Mouse (Mus musculus) adrenal gland (tissue): ENCODE data around the gene Fam193a.

Source experiments
- intact Hi-C: fragments of 180-260 bp; cut with DNase I; formaldehyde crosslinking; loops from one replicate; pipeline ENCODE4 v1.15.1; 2025

The Fam193a gene

DNA sequence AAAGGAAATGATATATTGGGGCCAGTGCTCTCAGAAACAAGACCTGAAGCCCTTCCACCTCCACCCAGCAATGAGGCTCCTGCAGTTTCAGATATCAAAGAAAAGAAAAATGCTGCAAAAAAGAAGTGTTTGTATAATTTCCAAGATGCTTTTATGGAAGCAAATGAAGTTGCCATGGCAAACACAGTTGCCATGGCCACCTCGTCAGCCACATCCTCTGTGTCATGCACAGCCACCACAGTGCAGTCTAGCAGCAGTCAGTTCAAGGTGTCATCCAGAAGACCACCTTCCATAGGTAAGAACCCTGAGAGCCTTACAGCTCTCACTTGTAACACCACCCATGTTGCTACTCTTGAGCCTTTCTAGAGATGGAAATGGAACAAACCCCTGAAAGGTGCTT lies 89.3 kb downstream of the Fam193a start:
- intact Hi-C loops: no loop called here

DNA sequence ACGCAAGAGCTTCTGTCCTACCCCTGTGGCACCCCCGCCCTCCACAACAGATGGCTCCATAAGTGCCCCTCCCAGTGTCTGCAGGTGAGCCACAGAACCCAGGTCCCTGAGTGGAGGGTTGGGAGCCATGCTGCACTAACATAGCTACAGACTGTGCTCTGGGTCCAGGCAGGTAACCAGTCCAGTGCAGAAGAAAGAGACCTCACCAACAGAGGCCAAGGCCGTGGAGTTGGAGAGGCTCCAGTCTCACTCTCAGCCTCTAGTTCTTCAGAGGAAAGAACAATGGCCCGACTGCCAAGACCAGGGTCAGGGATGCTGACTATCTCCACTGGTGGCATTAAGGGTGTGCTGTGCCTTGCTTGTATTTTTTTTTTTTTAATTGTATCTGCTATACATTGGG lies 91.6 kb downstream of the Fam193a start:
- intact Hi-C loops: no loop called here

DNA sequence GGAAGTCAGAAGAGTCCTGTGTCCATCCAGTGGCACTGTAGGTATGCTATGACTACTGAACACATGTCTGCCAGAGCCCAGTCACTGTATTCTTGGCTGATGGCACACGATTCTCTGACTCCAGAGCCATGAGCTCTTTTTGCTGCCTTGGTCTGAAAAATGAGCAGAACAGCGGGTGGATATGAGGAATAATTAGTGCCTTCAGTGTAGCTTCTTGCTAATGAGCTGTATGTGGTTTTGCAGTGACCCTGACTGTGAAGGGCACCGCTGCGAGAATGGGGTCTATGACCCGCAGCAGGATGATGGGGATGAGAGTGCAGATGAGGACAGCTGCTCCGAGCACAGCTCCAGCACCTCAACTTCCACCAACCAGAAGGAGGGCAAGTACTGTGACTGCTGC lies 92.1 kb downstream of the Fam193a start:
- intact Hi-C loops: no loop called here

DNA sequence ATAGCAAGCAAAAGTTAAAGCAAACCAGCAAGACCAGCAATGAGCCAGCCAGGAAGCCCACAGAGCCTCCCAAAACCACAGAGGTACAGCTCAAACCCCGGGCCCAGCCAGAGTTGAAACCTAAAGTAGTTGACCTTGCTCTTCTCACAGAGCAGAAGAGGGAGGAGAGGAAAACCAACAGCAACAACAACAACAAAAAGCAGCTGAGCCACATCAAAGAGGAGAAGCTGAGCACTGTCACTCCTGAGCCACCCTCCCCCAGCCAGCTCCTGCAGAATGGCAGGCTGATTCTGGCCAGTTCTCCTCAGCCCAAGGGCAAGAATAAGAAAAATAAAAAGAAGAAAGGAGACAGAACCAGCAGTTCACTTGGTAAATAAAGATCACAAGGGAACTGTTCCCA lies 96.3 kb downstream of the Fam193a start:
- intact Hi-C loops: no loop called here

DNA sequence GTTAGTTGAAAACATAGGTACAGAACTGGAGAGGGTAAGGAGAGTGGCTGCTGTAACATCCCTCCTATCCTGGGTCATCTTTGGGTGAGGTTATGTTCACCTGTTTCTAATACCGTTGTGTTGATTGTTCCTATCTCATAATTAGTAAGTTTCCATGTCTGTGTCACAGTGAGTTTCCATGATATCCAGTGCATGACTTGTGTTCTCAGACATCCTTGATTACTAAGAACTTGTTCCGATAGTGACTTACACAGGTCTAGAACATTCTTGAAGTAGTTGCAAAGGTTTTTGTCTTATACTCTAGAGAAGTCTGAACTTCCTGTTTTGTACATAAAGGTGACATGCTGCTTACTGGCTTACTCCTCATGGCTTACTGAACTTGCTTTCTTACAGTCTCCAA lies 96.9 kb downstream of the Fam193a start:
- intact Hi-C loops: no loop called here

DNA sequence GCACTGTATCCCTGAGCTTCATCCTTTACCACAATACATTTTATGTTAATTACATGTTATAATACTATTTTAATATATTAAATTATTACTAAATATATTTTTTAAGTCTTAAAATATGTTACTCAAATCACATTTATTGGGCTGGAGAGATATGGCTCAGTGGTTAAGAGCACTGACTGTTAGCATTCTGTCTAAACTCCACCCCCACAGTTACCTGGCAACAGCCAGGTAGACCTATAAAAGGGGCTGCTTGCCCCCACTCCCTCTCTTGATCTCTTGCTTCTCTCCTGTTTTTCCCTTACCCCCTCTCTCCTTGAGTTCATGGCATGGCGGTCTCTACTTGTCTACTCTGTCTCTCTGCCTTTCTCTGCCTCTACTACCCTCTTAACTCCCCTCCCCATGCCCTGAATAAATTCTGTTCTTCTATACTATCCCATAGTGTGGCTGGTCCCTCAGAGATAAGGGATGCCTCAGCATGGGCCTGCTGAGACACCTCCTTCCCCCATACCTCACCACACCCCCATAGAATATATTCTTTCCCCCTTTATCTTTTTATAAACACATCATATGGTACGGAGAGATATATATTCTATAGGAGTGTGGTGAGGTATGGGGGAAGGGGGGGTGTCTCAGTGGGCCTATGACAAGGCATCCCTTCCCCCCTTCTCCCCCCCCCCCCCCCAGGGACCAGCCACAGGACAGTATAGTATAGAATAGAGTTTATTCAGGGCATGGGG lies 98.5 kb downstream of the Fam193a start:
- intact Hi-C loops: no loop called here

DNA sequence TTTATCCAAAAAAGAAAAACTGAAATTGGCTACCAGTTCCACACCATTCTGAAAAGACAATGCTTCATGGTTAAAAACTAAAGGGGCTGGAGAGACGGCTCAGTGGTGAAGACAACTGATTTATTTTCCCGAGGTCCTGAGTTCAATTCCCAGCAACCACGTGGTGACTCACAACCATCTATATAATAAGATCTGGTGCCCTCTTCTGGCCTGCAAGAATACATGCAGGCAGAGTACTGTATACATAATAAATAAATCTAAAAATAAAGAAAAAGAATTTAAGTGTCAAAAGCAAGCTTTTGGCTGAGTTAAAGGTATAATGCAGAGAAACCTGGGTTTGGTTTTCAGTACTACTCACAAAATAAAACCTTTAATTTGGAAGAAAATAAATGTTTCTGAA lies 111.2 kb downstream of the Fam193a start:
- intact Hi-C loops: no loop called here

DNA sequence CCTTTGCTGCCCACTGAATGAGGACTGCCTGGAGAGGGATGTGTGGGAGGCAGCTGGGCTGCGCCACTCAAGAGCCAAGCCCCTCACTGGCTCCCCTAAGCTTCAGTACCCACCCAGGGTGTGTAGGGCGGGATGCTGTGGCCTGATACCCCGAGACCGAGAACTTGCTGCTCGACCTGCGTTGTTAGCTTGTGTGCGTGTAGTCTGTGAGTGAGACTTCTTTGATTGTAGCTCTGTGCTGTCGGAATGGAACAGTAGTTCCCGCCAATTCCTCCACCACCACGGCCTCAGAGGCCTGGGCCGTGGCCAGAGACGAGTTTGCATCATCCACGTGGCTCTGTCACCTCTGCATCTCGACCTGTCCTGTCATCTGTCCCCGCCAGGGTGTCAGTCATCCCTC lies 116.0 kb downstream of the Fam193a start:
- intact Hi-C loops: no loop called here

DNA sequence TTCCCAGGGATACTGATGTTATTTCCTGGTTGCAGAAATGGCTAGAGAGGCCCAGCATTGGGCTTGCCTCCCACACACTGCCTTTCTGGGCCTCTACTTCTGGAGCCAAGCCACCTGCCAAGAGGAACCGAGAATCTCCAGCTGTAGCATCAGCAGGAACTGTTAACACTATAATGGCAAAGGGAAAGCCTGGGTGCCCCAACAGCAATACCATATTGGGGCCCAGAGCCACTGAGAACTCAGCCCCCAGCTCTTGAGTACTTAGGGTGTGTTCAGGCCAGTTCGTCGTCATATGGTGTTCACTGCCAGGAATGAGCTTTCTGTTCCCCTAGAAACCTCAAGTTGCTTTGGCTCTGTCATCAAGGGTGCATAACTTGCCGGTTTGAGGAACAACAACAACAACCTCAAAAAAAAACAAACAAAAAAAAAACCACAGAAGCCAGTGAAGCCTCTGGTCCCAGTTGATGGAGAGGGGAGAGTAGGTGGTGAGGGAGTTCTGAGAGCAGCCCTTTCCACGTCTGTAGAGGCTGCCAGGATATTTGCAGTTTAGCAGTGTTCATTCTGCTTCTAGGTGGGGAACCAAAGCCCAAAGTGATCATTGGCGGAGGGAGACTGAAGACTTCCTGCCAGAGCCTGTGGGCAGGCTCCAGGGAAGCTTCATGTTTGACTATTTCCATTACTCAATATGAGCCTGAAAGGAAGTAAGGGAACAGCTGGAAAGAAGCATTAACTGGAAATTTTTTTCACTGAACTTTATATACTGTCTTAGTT lies 117.8 kb downstream of the Fam193a start:
- intact Hi-C loops: no loop called here

DNA sequence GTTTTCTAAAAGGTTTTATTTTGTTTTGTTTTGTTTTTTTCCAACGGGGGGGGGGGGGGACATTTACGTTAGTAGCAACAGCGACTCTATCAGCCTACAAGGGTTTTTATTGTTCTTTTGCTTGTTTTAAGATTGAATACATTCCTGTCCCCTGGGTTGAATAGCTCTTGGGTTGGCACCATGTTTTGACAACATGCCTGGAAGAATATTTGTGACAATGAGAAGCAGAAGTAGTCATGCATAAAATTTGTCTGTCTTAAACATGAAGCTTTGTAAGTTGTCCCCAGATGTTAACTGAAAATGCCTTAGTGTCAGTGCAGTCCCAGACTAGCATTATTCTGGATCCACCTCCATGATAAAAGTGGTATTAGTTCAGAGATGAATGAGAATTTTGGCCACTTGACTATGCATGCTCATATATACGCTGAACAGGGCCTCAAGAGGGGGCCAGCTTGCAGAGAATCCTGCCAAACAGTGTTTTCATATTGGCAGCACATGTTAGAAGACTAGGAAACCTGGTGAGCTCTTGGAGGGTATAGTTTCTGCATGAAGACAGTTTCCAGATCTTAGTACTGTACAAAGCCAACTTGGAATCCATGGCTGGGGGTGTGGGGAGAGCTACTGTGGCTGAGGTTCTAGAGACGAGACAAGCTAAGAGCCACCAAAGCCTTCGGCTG lies 119.1 kb downstream of the Fam193a start:
- intact Hi-C loops: no loop called here

DNA sequence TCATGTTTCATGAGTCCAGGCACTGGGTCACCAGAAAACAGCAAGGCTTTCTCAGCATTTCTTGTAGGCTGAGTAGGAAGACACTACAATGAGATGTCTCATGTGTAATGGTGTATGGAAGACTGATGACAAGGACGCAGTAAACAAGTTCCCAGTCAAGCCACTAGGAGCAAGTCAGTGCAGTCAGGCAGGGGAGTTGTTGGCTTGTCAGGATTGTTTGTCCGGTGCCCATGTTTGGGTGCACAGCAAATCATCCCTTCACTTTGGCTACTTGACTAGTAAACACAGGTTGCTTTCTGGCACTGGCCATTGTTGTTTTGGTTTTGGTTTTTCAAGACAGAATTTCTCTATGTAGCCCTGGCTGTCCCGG lies 119.7 kb downstream of the Fam193a start:
- intact Hi-C loops: no loop called here

DNA sequence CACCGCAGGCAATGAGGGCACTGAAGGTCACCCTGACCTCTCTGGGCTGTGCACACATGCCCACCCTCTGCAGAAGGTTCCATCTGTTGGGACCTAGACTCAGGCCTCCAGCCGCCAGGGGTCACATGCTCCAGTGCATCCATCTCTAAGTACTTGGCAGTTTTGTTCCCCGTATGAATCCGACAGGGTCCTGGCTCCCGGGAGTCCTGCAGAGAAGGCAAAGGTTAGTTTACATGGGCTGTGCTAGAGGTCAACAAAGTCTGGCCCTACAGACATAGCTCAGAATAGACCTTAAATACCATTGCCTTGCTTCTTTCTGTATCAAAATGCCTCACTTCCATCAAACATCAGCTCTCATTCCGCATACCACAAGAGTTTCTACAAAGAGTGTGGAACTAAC lies 127.0 kb downstream of the Fam193a start:
- intact Hi-C loops: no loop called here

DNA sequence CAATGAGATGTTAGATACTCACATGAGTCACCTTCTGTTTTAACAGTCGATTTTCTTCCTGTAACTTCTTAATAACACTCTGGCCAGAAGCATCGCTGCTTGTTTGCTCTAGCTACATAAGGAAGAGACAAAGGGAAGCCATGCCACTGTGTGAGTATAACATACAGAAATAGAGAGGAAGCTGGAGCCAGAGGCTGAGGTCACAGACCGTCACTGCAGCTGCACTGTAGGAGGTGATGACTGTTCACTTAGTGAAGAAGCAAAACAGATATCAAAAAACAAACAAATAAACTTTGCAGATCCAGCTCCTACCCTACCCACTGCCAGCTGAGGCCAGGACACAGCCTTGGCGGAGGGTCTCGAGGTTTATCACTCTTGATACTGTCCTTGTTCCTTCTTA lies 131.2 kb downstream of the Fam193a start:
- intact Hi-C loops: no loop called here

DNA sequence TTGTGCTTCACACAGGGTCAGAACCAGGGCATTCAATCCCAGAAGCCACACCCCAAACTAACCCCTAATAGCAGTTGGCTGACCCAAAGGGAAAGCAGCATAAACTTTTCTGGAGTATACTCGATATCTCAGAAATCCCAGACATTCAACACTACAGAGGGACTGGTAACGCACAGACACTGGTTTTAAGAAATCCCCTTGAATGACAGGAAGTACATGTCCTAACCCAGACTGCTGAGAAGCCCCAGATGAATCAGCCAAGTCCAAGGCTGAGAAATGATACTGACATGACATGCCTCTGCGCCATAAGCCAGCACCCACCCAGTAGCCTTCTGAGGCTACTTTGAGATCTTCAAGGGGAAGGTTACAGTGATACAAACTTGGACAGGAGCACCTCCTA lies 131.9 kb downstream of the Fam193a start:
- intact Hi-C loops: no loop called here

DNA sequence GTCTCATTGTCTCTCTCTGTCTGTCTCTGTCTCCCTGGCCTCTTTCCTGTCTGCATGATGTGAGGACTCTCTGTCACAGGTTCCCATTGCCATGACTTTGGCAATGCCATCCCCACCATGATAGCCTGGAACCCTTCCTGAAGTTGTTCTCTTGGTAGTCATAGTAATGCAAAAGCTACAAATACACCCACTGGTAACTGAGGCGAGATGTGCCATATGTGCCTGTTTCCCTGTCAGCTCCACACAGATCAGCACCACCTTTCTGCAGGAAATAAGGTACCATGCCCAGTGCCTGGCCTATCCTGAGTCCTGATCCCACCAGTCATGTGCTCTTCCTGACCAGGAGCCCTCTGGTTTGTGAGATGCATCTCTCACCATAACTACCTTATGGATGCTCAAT lies 132.7 kb downstream of the Fam193a start:
- intact Hi-C loops: no loop called here

DNA sequence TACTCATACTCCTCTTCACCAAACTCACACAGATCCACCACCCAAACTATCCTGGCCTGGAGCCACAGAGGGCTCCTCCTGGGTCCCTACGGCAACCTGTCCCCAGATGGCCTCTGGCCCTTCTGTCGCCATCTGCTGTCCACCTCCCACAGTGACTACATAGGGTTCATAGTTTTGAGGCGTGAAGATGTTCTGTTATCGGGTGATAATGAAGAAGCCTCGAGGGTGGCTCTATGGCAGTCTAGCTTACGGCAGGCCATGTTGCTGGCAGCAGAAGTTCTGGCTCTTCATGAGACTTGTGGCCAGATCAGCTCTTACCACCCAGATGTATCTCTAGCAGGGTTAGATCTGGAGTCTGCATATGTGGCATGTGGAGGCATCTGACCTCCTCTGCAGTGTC lies 133.1 kb downstream of the Fam193a start:
- intact Hi-C loops: no loop called here

DNA sequence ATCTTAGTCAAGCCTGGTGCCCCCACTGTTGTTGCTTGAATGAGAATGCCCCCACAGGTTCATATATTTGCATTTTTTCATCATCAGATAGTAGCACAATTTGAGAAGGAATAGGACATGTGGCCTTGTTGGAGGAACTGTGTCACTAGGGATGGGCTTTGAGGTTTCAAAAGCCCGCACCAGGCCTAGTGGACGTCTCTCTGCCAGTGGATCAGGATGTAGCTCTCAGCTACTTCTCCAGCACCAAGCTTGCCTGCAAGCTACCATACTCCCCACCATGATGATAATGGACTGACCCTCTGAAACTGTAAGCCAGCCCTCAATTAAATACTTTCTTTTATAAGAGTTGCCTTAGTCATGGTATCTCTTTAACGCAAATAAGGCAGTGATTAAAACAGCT lies 142.8 kb downstream of the Fam193a start:
- intact Hi-C loops: no loop called here

DNA sequence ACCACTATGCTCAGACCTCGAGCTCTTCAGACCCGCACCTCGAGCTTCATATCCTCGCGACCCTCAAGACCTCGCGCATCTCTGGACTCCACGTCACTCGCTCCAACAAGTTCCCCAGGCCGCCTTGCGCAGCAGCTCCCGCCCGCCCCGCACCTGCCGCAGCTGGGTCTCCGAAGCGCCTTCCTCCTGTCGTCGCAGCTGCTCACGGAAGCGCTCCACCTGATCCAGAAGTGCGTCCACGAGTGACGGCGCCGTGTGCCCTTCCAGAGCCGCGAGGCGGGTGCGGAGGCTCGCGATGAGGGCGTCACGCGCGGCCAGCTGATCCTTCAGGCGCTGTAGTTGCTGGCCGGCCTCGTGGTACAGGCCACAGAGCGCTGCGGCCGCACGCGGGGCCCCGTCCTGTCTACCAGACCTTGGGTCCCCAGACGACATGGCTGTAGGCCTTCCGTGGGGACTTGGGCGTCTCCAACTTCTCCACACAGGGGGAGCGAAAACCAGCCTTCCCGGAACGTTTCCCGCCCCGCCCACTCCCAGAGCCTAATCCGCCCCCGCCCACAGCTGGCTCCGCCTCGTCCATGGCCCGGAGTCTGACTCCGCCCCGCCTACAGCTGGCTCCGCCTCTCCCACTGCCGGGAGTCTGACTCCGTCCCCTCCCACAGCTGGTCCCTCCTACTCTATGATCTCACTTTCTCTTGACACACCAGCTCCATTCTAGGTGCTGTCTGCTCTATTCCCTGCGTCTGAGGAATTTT lies 143.9 kb downstream of the Fam193a start, which contains the start of gene Tnip2:
TSS of gene Tnip2 (minus strand) at position 526 of the 752 bp plus-strand sequence.
- intact Hi-C loops: no loop called here

DNA sequence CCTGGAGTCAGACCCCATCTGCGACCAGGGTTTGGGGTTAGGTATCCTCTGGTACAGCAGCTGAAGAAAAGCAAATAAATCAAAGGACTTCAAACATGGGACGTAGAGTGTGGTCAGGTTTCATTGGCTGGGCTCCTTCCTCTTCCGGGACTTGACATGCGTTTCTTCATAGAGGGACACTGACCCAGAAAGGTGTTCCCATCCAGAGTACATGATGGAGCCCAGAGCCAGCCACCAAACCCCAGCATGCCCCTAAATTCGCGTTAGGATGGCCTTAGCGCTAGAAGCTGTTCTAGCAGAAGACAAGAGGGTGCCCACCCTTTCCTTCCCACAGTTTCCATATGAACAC lies 144.5 kb downstream of the Fam193a start:
- intact Hi-C loops: no loop called here

DNA sequence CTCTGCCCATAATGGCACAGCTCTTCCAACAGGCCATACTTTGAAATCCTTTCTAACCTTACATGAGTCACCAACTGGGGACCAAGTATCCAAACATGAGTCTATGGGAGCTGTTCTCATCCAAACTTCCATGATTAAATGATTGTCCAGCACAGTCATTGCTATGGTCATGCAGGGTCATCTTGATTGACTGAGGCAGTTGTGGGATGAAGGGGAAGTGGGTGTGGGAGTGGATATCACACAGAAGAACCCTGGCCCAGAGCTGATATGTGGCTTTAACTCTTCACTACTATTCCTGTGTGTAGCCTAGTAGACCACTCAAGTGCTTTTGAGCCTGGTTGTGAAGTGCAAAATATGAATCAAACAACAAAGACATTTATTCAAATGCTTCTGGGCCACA lies 145.4 kb downstream of the Fam193a start:
- intact Hi-C loops: loop anchor here (5.0 kb wide), 2 partner anchors 67 to 122 kb away; partner anchors contain the start of gene Mfsd10

DNA sequence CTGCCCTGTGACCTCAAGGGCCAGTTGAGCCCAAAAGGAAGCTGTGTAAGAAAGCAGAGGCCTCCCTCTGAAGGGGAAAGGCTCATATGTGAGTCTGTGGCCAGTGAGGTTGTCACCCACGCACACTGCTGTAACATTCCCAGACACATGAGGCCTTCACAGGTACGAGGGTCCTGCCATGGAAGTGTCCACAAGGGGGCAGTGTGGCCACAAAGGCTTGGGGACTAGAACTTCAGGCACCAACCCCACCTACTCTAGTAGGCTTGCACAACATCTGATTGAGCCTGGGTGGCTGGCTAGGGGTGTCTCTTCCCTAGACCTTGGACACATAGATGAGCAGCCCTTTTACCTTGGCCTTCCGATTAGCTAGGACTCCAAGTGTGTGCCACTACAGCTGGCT lies 148.2 kb downstream of the Fam193a start:
- intact Hi-C loops: loop anchor here (5.0 kb wide), 2 partner anchors 64 to 119 kb away; partner anchors contain the start of gene Mfsd10
